Mouse (Mus musculus) ES-Bruce4 (cell line): ENCODE results near the gene Olfr675. TPM values are rescaled to one million over a fixed set of nuclear protein-coding genes. Genes with fewer than 3 reads are reported as not detected.
"Not testable (repeated sequence)": the region's sequence is repeated elsewhere in the genome, so short reads cannot be mapped to it uniquely, and the experiment has no call there.

Experiments
- H3K27ac ChIP-seq: 2 replicates; pipeline ENCODE4 v1.5.1; 2012; ENCODE audit warnings: low read length, inconsistent platforms; ENCODE audit not compliant: insufficient read depth
- H3K27me3 ChIP-seq: 2 replicates; pipeline ENCODE4 v1.6.1; 2012; ENCODE audit warnings: mild to moderate bottlenecking, low read length, inconsistent platforms; ENCODE audit not compliant: control insufficient read depth, poor library complexity, insufficient read depth, severe bottlenecking
- H3K36me3 ChIP-seq: 2 replicates; pipeline ENCODE4 v1.6.1; 2012; ENCODE audit warnings: inconsistent platforms, mild to moderate bottlenecking, low read length, moderate library complexity; ENCODE audit not compliant: control insufficient read depth, poor library complexity, insufficient read depth, severe bottlenecking
- H3K4me1 ChIP-seq: one replicate; pipeline ENCODE4 v1.8.1; 2011; ENCODE audit warnings: low read length; ENCODE audit not compliant: control insufficient read depth, insufficient read depth
- H3K4me3 ChIP-seq: 2 replicates; pipeline ENCODE4 v1.5.1; 2011; ENCODE audit warnings: low read depth, mild to moderate bottlenecking, low read length
- H3K9ac ChIP-seq: 2 replicates; pipeline ENCODE4 v1.6.1; 2012; ENCODE audit warnings: low read depth, mild to moderate bottlenecking, inconsistent platforms; ENCODE audit not compliant: poor library complexity, severe bottlenecking
- H3K9me3 ChIP-seq: replicated peaks from 2 replicates; pipeline ENCODE4 v1.6.1; 2012; ENCODE audit warnings: mild to moderate bottlenecking, low read length, inconsistent platforms; ENCODE audit not compliant: control insufficient read depth, poor library complexity, insufficient read depth, severe bottlenecking
- CTCF ChIP-seq: IDR thresholded peaks from one replicate; pipeline ENCODE4 v1.8.1; 2011; ENCODE audit warnings: low read depth, low read length
- EP300 ChIP-seq: IDR thresholded peaks from 2 replicates; pipeline ENCODE4 v1.6.1; 2011; ENCODE audit warnings: low read depth, low read length; ENCODE audit not compliant: insufficient read depth
- POLR2A ChIP-seq: IDR thresholded peaks from one replicate; pipeline ENCODE4 v1.8.1; 2011; ENCODE audit warnings: low read length; ENCODE audit not compliant: insufficient read depth
- polyA plus RNA-seq: library from polyadenylated mRNA; stranded (reverse); fragments of >200 nt; gene quantifications from 2 replicates; pipeline ENCODE4 v1.2.4, GENCODE M21; 2011; ENCODE audit warnings: low read depth; ENCODE audit not compliant: missing spikeins, insufficient read depth, insufficient read length

The Olfr675 gene
- polyA plus RNA-seq: not detected in 2 replicates

DNA sequence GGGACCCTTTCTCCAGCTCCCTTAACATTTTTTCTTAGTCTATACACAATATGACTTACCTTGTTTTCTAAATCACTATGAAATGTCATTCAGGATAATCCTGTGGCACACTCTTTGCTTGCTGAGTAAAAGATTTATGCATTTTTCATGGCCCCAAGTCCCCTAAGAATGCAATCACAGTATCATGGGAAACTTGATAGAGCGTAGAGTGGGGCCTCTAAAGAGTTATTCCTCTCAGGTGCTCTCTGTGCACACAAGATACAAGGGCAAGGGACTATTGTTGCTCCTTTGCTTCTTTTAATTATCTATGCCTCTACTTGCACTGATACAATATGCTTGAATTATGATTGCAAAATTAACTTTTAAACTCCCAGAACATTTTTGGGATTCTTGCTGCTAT lies at the start of gene Olfr675:
TSS of gene Olfr675 (minus strand) at position 101 of the 400 bp plus-strand sequence.
- Histone ChIP-seq H3K4me3 (no peak within 1 kb of the TSS), H3K9me3 (no peaks in the 10 kb centered on the region), H3K27me3 (no peaks in the 10 kb centered on the region)

DNA sequence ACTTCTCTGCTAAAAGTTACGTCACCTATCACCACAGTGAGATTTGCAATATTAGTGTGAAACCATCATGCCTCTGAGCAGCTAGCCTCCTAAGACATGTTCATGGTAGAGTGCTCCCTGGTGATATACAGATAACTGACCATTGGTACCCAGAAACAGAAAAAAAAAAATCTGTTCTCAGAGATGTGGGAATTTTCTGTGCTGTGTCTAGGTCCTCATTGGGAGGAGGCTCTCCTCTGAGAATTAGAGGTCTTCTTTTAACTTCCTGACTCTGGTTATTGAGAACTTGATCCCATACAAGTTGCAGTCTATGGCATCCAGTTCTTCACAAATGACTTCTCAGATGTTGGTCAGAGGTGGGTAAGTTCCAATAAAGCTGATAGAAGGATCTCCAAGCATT lies 35.9 kb upstream of the Olfr675 start, which contains the start of gene Olfr678:
TSS of gene Olfr678 (plus strand) at position 301 of the 400 bp plus-strand sequence.
- Histone ChIP-seq H3K27ac (no peak within 1 kb of the TSS), H3K4me1 (no peaks in the 10 kb centered on the region), H3K9me3 (no peaks in the 10 kb centered on the region), H3K27me3 (no peaks in the 10 kb centered on the region; the same call in 1 of the 2 replicates), H3K9ac (no peak within 1 kb of the TSS), H3K36me3 (no peaks in the 10 kb centered on the region), H3K4me3 (no peak within 1 kb of the TSS)
- no peak for TF ChIP-seq CTCF
- TF ChIP-seq EP300: no peak
- no peak for TF ChIP-seq POLR2A

More for the DNA sequence above, at the start of gene Olfr675:
- Histone ChIP-seq H3K27ac (no peak within 1 kb of the TSS), H3K4me1 (no peaks in the 10 kb centered on the region), H3K36me3 (no peaks in the 10 kb centered on the region), H3K9ac (no peak within 1 kb of the TSS)
- no peak for TF ChIP-seq POLR2A
- no peak for TF ChIP-seq CTCF
- TF ChIP-seq EP300: no peak

DNA sequence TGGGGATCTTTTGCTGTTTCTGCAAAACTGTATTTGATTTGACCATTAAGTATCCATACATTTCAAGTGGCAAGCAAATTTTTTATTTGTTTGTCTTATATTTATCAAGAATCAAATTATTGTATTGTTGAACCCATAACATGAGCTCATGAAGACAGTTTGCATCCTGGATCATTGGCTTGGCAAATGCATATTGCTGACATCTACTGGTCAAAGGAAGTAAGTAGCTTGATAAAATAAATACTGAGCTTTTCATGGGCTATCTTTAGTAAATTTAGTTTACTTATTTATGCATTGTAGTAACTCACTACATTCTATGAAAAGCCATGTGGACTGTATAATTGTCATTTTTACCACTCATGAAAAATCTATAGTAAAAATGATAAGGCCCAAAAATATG lies 30.7 kb upstream of the Olfr675 start:
- Histone ChIP-seq H3K4me3 (no peak overlapping the region), H3K27ac (no peak overlapping the region), H3K9me3 (no peaks in the 10 kb centered on the region), H3K27me3 (no peaks in the 10 kb centered on the region), H3K4me1 (no peaks in the 10 kb centered on the region), H3K36me3 (no peaks in the 10 kb centered on the region), H3K9ac (no peak overlapping the region)
- TF ChIP-seq CTCF (no peak), POLR2A (no peak)

DNA sequence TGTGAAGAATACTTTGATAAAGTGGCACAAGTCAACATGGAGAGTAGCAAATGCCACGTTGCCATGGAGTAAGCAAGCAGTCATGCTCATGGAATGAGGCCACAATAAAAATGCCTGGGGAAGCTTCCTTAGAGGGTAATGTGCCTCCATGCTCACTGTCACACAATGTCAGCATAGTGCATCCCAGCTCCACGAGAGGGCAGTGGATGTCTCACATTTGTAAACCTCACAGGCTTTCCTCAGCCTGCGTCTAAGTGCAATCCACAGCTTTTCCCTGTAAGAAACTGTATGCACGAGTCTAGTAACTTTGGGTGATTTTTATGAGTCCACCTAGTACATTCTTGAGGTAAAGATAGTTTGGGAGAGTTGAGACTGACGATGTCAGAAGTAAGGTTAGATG lies 5.6 kb upstream of the Olfr675 start:
- H3K4me3 ChIP-seq, H3K27ac ChIP-seq, H3K9ac ChIP-seq, H3K36me3 ChIP-seq, H3K27me3 ChIP-seq, H3K4me1 ChIP-seq, H3K9me3 ChIP-seq: not testable (repeated sequence)

DNA sequence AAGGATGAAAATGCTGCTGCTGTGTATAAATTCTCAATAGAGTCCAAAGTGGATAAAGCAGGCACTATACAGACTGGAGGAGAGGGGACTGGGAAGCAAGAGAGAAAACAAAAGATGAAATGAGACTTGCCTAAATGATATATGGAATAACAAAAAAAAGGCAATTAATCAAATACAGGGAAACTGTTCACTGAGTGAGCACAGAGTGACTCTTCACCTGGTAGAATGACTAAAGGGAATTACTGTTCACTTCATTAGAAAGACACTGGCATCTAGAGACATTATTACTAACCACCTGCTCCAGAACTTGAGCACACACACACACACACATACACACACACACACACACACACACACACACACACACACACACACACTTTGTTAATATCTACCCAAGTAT lies 4.1 kb upstream of the Olfr675 start, which contains the start of gene Olfr676:
TSS of gene Olfr676 (plus strand) at position 301 of the 400 bp plus-strand sequence.
- Histone ChIP-seq H3K4me1 (no peaks in the 10 kb centered on the region), H3K27ac (no peak within 1 kb of the TSS), H3K4me3 (no peak within 1 kb of the TSS), H3K9me3 (no peaks in the 10 kb centered on the region), H3K27me3 (no peaks in the 10 kb centered on the region), H3K36me3 (no peaks in the 10 kb centered on the region), H3K9ac (no peak within 1 kb of the TSS)
- TF ChIP-seq POLR2A (no peak), CTCF (no peak), EP300 (no peak)

DNA sequence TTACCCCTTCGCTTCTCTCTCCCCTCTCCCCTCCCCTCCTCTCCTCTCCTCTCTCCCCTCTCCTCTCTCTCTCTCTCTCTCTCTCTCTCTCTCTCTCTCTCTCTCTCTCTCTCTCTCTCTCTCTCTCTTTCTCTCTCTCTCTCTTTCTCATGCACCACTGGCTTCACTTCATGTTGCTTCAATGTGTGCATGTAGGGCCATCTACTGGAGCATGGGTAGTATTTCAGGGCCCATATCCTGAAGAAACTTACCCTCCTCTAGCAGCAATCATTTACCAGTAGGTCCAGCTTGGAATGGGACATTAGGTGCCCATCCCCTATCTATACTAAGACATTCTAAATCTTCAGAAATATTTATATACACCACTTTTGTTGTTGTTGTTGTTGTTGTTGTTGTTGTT lies 5.7 kb downstream of the Olfr675 start:
- Histone ChIP-seq H3K4me3 (no peak overlapping the region), H3K27ac (no peak overlapping the region), H3K4me1 (no peaks in the 10 kb centered on the region), H3K36me3 (no peaks in the 10 kb centered on the region), H3K9ac (no peak overlapping the region), H3K9me3 (no peaks in the 10 kb centered on the region), H3K27me3 (no peaks in the 10 kb centered on the region)
- TF ChIP-seq POLR2A: no peak
- no peak for TF ChIP-seq CTCF
- no peak for TF ChIP-seq EP300

DNA sequence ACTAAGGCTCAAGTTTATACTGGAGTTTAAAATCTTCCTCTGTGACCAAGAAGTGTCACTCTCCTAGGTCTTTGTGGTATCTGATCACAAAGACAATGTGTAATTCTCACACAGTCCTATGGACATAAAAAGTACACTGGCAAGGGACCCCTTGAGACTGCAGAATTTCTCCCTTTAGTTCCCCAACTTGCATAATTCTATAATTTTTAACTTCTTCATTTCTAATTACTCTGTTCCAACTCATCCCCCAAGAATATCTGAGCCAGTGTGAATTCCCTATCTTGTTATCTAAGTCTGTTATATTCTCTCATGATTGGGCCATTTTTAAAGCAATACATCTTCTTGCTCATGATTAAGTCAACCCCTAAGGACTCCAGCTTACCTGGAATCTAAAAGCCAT lies 26.3 kb downstream of the Olfr675 start, which contains the start of gene Olfr672:
TSS of gene Olfr672 (minus strand) at position 101 of the 400 bp plus-strand sequence.
- Histone ChIP-seq H3K9ac (no peak within 1 kb of the TSS), H3K27me3 (no peaks in the 10 kb centered on the region), H3K36me3 (no peaks in the 10 kb centered on the region), H3K27ac (no peak within 1 kb of the TSS), H3K4me3 (no peak within 1 kb of the TSS), H3K4me1 (no peaks in the 10 kb centered on the region), H3K9me3 (no peaks in the 10 kb centered on the region)
- TF ChIP-seq POLR2A (no peak), CTCF (no peak), EP300 (no peak)
